Comparison of ENCODE assay signal across 28 mouse cellular contexts in the genomic region with DNA sequence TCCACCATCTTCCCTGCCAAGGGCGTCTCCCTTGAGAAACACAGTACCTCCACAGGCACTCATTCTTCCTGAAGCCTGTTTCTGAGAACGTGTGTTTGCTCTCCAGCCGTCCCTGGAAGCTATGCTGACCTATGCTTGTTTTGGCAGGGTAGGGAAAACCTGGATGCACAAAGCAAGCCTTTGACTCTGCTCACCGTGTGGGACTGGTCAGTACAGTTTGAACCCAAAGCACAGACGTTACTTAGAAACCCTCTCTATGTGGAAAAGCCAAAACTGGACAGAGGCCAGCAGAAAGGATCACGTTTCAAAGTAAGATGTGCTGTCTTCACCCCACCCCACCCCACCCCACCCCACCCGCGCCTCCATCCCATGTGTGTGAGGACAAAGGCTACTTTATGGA. TPM values are rescaled to one million over a fixed set of nuclear protein-coding genes. Genes with fewer than 3 reads are reported as not detected.
A peak's percentile ranks its signal among the peaks of the same experiment; 100 is the strongest.
DNase-seq lines count a peak whose midpoint lies in the region; ATAC-seq and TF ChIP-seq lines count a peak whose summit lies in the region.
"Had no signal": no experiment of that assay in that cellular context is flagged by ENCODE, and none has a peak within 500 bp of the region (broad histone marks: within the 10 kb centered on the region; RNA-seq: fewer than 3 reads in every experiment).

No protein-coding gene starts in this region.

- peaks cover 78% of the 10 kb centered on the region for H3K36me3 ChIP-seq in lung, embryonic 15.5 days
- H3K36me3 ChIP-seq in stomach, embryonic 16.5 days (ENCODE audit: control insufficient read depth, insufficient read depth, low read length): peaks cover 20% of the 10 kb centered on the region

- H3K9ac ChIP-seq in lung, embryonic 15.5 days: no peak overlapping the region
- H3K9ac ChIP-seq in stomach, embryonic 16.5 days (ENCODE audit: low read length): no peak overlapping the region
- H3K9ac ChIP-seq: forebrain, embryonic 15.5 days; hindbrain, embryonic 13.5 days; liver, embryonic 13.5 days had no signal

- H3K27ac ChIP-seq in lung, embryonic 15.5 days: peak overlapping the region; percentile 63; the same call in 1 of the 2 replicates
- no peak overlapping the region for H3K27ac ChIP-seq in stomach, embryonic 16.5 days (ENCODE audit: low read length)
- H3K27ac ChIP-seq: forebrain, embryonic 15.5 days; heart, adult 2 months; hindbrain, embryonic 13.5 days; kidney, postnatal 0 days; left cerebral cortex, adult 2 months; liver, embryonic 13.5 days had no signal

- H3K4me1 ChIP-seq in lung, adult 2 months (ENCODE audit: control insufficient read depth, insufficient read depth, low read length): no peaks in the 10 kb centered on the region
- peaks cover 8% of the 10 kb centered on the region for H3K4me1 ChIP-seq in lung, embryonic 15.5 days
- H3K4me1 ChIP-seq in stomach, embryonic 16.5 days (ENCODE audit: control insufficient read depth, insufficient read depth, low read length): no peaks in the 10 kb centered on the region; the same call in 1 of the 2 replicates
- H3K4me1 ChIP-seq: forebrain, embryonic 15.5 days; hindbrain, embryonic 13.5 days had no signal

- ATAC-seq in lung, embryonic 15.5 days (ENCODE audit: borderline replicate concordance, extremely low read depth, low FRiP score, low TSS enrichment): peak; percentile 46; the same call in 1 of the 2 replicates
- ATAC-seq in stomach, embryonic 16.5 days (ENCODE audit: insufficient read depth, low FRiP score): peak; percentile 40; the same call in 1 of the 2 replicates
- ATAC-seq: forebrain, embryonic 15.5 days; inflammation-experienced regulatory T-cells, adult 6 months had no signal

- H3K27me3 ChIP-seq in lung, embryonic 15.5 days: no peaks in the 10 kb centered on the region
- no peaks in the 10 kb centered on the region for H3K27me3 ChIP-seq in stomach, embryonic 16.5 days (ENCODE audit: control insufficient read depth, insufficient read depth, low read length)
- H3K27me3 ChIP-seq: forebrain, embryonic 15.5 days; hindbrain, embryonic 13.5 days; liver, embryonic 13.5 days had no signal

- no peak overlapping the region for H3K4me2 ChIP-seq in lung, embryonic 15.5 days
- H3K4me2 ChIP-seq in stomach, embryonic 16.5 days (ENCODE audit: low read depth, low read length): no peak overlapping the region
- H3K4me2 ChIP-seq: forebrain, embryonic 15.5 days; hindbrain, embryonic 13.5 days; liver, embryonic 13.5 days; midbrain, embryonic 11.5 days had no signal

- no peak overlapping the region for H3K4me3 ChIP-seq in lung, adult 2 months (replicated peaks; ENCODE audit: extremely low read depth, low read depth, low read length)
- H3K4me3 ChIP-seq in lung, embryonic 15.5 days: no peak overlapping the region
- H3K4me3 ChIP-seq in stomach, embryonic 16.5 days (replicated peaks; ENCODE audit: low read length): no peak overlapping the region
- H3K4me3 ChIP-seq: forebrain, embryonic 15.5 days; heart, adult 2 months; hindbrain, embryonic 13.5 days; left cerebral cortex, adult 2 months; liver, embryonic 13.5 days had no signal

- no peaks in the 10 kb centered on the region for H3K9me3 ChIP-seq in lung, embryonic 15.5 days
- H3K9me3 ChIP-seq in stomach, embryonic 16.5 days (replicated peaks; ENCODE audit: control insufficient read depth, low read length): no peaks in the 10 kb centered on the region
- H3K9me3 ChIP-seq: forebrain, embryonic 15.5 days; hindbrain, embryonic 13.5 days; liver, embryonic 13.5 days had no signal

- no peak for TF ChIP-seq POLR2A in lung, adult 2 months (IDR thresholded peaks at IDR 0.05; ENCODE audit: borderline replicate concordance, extremely low read depth, low read depth, low read length)

- peak; percentile 34 for DNase-seq in lung, adult 2 months
- DNase-seq in lung, postnatal 4 days: no peak
- peak; percentile 91 for DNase-seq in fibroblast of lung, adult 2 months (ENCODE audit: low read depth)
- no peak for DNase-seq in thymus, postnatal 14 days
- DNase-seq in layer of hippocampus, postnatal 14 days (ENCODE audit: low spot score in 2 of 2): no peak
- no peak for DNase-seq in urinary bladder, postnatal 36 days (ENCODE audit: low spot score in 2 of 2)
- DNase-seq: adrenal gland, postnatal 36 days; cerebellum, adult 9-10 months; gastrocnemius, postnatal 14 days; heart, adult 2 months; kidney, adult 2 months; layer of hippocampus, adult 9-11 months; left cerebral cortex, postnatal 4 days; liver, embryonic 13.5 days; right cerebral cortex, adult 18-20 months; right cerebral cortex, postnatal 4 days; thymus, adult 2 months had no signal

- 55% methylated on average over 8 of the region's 8 CpGs for WGBS in lung, adult 2 months
- 43% methylated on average over 8 of the region's 8 CpGs for WGBS in lung, embryonic 15.5 days
- 60% methylated on average over 8 of the region's 8 CpGs for WGBS in stomach, embryonic 16.5 days

- TF ChIP-seq CTCF in lung, adult 2 months (IDR thresholded peaks at IDR 0.05; ENCODE audit: insufficient read depth, low read length): no peak

RNA-seq across cellular contexts. Expression of gene Golph3, which starts 54.8 kb away (rescaled TPM):
- polyA plus RNA-seq in lung, adult 2 months (2012; rRNA removed): 73.4 and 92.4 TPM in 2 replicates
- polyA plus RNA-seq in lung, embryonic 15.5 days (2015; fragmentation: Nextera tagmentation; extraction: Ambion mirVana): 76.2 and 83.2 TPM in 2 replicates
- 70.8 and 73.8 TPM in 2 replicates for polyA plus RNA-seq in stomach, embryonic 16.5 days (2015; fragmentation: Nextera tagmentation; extraction: Ambion mirVana)
- total RNA-seq in layer of hippocampus, postnatal 14 days (2021): 10 to 100 TPM; 95.2 to 96.1 TPM

RNA-seq across cellular contexts. Expression of gene 1810049J17Rik, which starts 55.2 kb away (rescaled TPM):
- 0.85 TPM in 1 of 2 replicates, not detected in the other for polyA plus RNA-seq in lung, adult 2 months (2012; rRNA removed)
- polyA plus RNA-seq in lung, embryonic 15.5 days (2015; fragmentation: Nextera tagmentation; extraction: Ambion mirVana): 0.99 and 1.4 TPM in 2 replicates
- polyA plus RNA-seq in stomach, embryonic 16.5 days (2015; fragmentation: Nextera tagmentation; extraction: Ambion mirVana): 0.75 TPM in 1 of 2 replicates, not detected in the other
- 1 to 10 TPM in 1 of 2 experiments, not detected in 1; 1.6 TPM for total RNA-seq in layer of hippocampus, postnatal 14 days (2021)
- total RNA-seq: gastrocnemius, postnatal 14 days; heart, adult 2 months; left cerebral cortex, postnatal 4 days; midbrain, postnatal 0 days had no signal
- polyA plus RNA-seq: embryonic facial prominence, embryonic 11.5 days; heart, adult 2 months; hindbrain, embryonic 13.5 days; inflammation-experienced regulatory T-cells, adult 6 months; kidney, adult 2 months; large intestine, adult 2 months; thymus, adult 2 months had no signal

Comparison
In these comparisons a context has a peak if more than half of its experiments do, and no peak if none do; other contexts are left out.
1. DNase-seq: peak in lung, adult 2 months (single experiment) and fibroblast of lung, adult 2 months (single experiment); none in lung, postnatal 4 days (0 of 2), thymus, postnatal 14 days (single experiment), layer of hippocampus, postnatal 14 days (0 of 2) and urinary bladder, postnatal 36 days (0 of 2).